ENCODE assay signal across 7 mouse cellular contexts in genomic region chr9:77376561-77376960, GRCm38 (mm10). TPM values are rescaled to one million over a fixed set of nuclear protein-coding genes. Genes with fewer than 3 reads are reported as not detected.
DNase-seq lines count a peak whose midpoint lies in the region.
"Had no signal": no experiment of that assay in that cellular context is flagged by ENCODE, and none has a peak within 500 bp of the region (broad histone marks: within the 10 kb centered on the region; RNA-seq: fewer than 3 reads in every experiment).

No protein-coding gene starts in this region.

- peak; percentile 80 for DNase-seq in heart, adult 11 months
- no peak for DNase-seq in heart, postnatal 4 days
- peak; percentile 13 for DNase-seq in testis, postnatal 10 days (ENCODE audit: low spot score)
- DNase-seq in testis, postnatal 14 days (ENCODE audit: low spot score), result no peak
- DNase-seq in R1 (ENCODE audit: low read depth, low spot score), result peak; percentile 57
- no peak for DNase-seq in gastrocnemius, adult 18-20 months (ENCODE audit: low spot score)

RNA-seq across cellular contexts. Expression of gene Mlip, which starts 23.8 kb away (rescaled TPM):
- total RNA-seq in heart, postnatal 4 days (2021), result 100 to 1,000 TPM; 159 to 165 TPM
- 100 to 1,000 TPM in 1 of 2 experiments, 10 to 100 TPM in 1; 88.0 to 103 TPM for total RNA-seq in gastrocnemius, adult 18-20 months (2021)
- total RNA-seq: common myeloid progenitor, adult 5-6 weeks had no signal

Comparison
In these comparisons a context has a peak if more than half of its experiments do, and no peak if none do; other contexts are left out.
1. DNase-seq: peak in heart, adult 11 months (single experiment), testis, postnatal 10 days (single experiment) and R1 (single experiment); none in heart, postnatal 4 days (single experiment), testis, postnatal 14 days (single experiment) and gastrocnemius, adult 18-20 months (single experiment).